Mouse (Mus musculus) G1E (cell line): ENCODE data around the gene Parp11. TPM values are rescaled to one million over a fixed set of nuclear protein-coding genes. Genes with fewer than 3 reads are reported as not detected.

Experiments used
- ATAC-seq: 2 replicates; pipeline ENCODE4 v1.8.0; 2016; ENCODE audit warnings: mild to moderate bottlenecking; ENCODE audit not compliant: insufficient number of reproducible peaks, poor library complexity, low FRiP score, severe bottlenecking; ENCODE audit errors: extremely low read depth
- DNase-seq: peaks from one replicate; pipeline ENCODE4 v3.0.0; 2012; ENCODE audit warnings: low spot score
- H3K27me3 ChIP-seq: 2 replicates; pipeline ENCODE4 v1.6.1; 2012; ENCODE audit warnings: mild to moderate bottlenecking, low read length, inconsistent platforms; ENCODE audit not compliant: insufficient read depth
- H3K36me3 ChIP-seq: replicated peaks from 2 replicates; pipeline ENCODE3; 2012; ENCODE audit warnings: mild to moderate bottlenecking, inconsistent platforms
- H3K4me1 ChIP-seq: 2 replicates; pipeline ENCODE4 v1.6.1; 2012; ENCODE audit warnings: low read depth, low read length, inconsistent platforms, mixed read lengths; ENCODE audit not compliant: insufficient read depth
- H3K4me3 ChIP-seq: 2 replicates; pipeline ENCODE4 v1.5.1; 2012; ENCODE audit warnings: low read depth, mild to moderate bottlenecking, inconsistent platforms, low read length, moderate library complexity, mixed read lengths
- H3K9me3 ChIP-seq: replicated peaks from 2 replicates; pipeline ENCODE4 v1.6.1; 2012; ENCODE audit warnings: inconsistent platforms
- CTCF ChIP-seq: IDR thresholded peaks from 2 replicates; pipeline ENCODE4 v1.5.1; 2012; ENCODE audit warnings: low read depth, low read length, inconsistent platforms, mixed read lengths
- GATA1 ChIP-seq: IDR thresholded peaks from 2 replicates; pipeline ENCODE4 v1.6.1; 2012; ENCODE audit warnings: borderline replicate concordance, low read length, inconsistent platforms, mixed read lengths
- GATA2 ChIP-seq: IDR thresholded peaks from 2 replicates; pipeline ENCODE4 v1.6.1; 2012; ENCODE audit warnings: low read depth, low read length, inconsistent platforms, borderline replicate concordance
- POLR2AphosphoS5 ChIP-seq: IDR thresholded peaks from 2 replicates; pipeline ENCODE4 v1.6.1; 2012; ENCODE audit warnings: low read depth, low read length, inconsistent platforms; ENCODE audit not compliant: insufficient replicate concordance
- TAL1 ChIP-seq: conservative IDR thresholded peaks from 2 replicates; pipeline ENCODE4 v1.6.1; 2012; ENCODE audit warnings: low read depth, low read length, inconsistent platforms, mixed read lengths
- polyA plus RNA-seq: library from polyadenylated mRNA; stranded (reverse); fragments of >175 nt; gene quantifications from 2 replicates; pipeline ENCODE4 v1.2.3, GENCODE M21; 2012
- total RNA-seq, 2 experiments: library from RNA; stranded (forward) in 1 of 2; stranded (reverse) in 1 of 2; fragments of 200-1000 nt in 1 of 2; fragments of >200 nt in 1 of 2; fragmentation: Nextera tagmentation in 1 of 2; gene quantifications; 2 replicates each; pipeline ENCODE4 v1.2.3; 2014 to 2017

Gene Parp11
- total and polyA plus RNA-seq, 3 experiments: 5.0 to 22.3 (median 19.5) TPM

- Histone ChIP-seq H3K9me3 (no peaks in the 10 kb centered on the region), H3K36me3 (no peaks in the 10 kb centered on the region), H3K4me3 (no peak overlapping the region), H3K27me3 (no peaks in the 10 kb centered on the region; the same call in 1 of the 2 replicates), H3K4me1 (no peaks in the 10 kb centered on the region)
- no peak for ATAC-seq
- no peak for DNase-seq
- TF ChIP-seq TAL1 (no peak), GATA1 (no peak), GATA2 (no peak), POLR2AphosphoS5 (no peak), CTCF (no peak)
These were observed 29.0 kb upstream of the Parp11 start for GRCm38 (mm10) chr6:127417525-127418184.

- no peaks in the 10 kb centered on the region for H3K36me3 ChIP-seq
- no peak overlapping the region for H3K4me3 ChIP-seq
- H3K4me1 ChIP-seq: no peaks in the 10 kb centered on the region
- ATAC-seq (no peak), DNase-seq (no peak)
- TF ChIP-seq GATA2 (no peak), GATA1 (no peak), POLR2AphosphoS5 (no peak), CTCF (no peak), TAL1 (no peak)
- no peaks in the 10 kb centered on the region for H3K9me3 ChIP-seq
- no peaks in the 10 kb centered on the region; the same call in 1 of the 2 replicates for H3K27me3 ChIP-seq
These were observed 28.3 kb upstream of the Parp11 start for GRCm38 (mm10) chr6:127418322-127418721.

- TF ChIP-seq GATA2 (no peak), TAL1 (no peak), POLR2AphosphoS5 (no peak), GATA1 (no peak), CTCF (no peak)
- no peak for ATAC-seq
- H3K4me3 ChIP-seq: no peak overlapping the region
- no peaks in the 10 kb centered on the region for H3K36me3 ChIP-seq
- no peaks in the 10 kb centered on the region for H3K4me1 ChIP-seq
- H3K27me3 ChIP-seq: 0 out of 2 replicates have a peak, but pooled peaks cover 2% of the 10 kb centered on the region
- no peaks in the 10 kb centered on the region for H3K9me3 ChIP-seq
- no peak for DNase-seq
These were observed 26.5 kb upstream of the Parp11 start for GRCm38 (mm10) chr6:127420115-127420514.

GRCm38 (mm10) chr6:127425095-127425494 lies 21.5 kb upstream of the Parp11 start:
- TF ChIP-seq POLR2AphosphoS5 (no peak), TAL1 (no peak), GATA2 (no peak), CTCF (no peak), GATA1 (no peak)

GRCm38 (mm10) chr6:127430716-127431115 lies 15.9 kb upstream of the Parp11 start:
- Histone ChIP-seq H3K27me3 (peaks cover 4% of the 10 kb centered on the region; the same call in 1 of the 2 replicates), H3K9me3 (no peaks in the 10 kb centered on the region), H3K36me3 (no peaks in the 10 kb centered on the region), H3K4me1 (no peaks in the 10 kb centered on the region), H3K4me3 (no peak overlapping the region)
- ATAC-seq (no peak), DNase-seq (no peak)
- TF ChIP-seq GATA2: no peak
- no peak for TF ChIP-seq CTCF
- no peak for TF ChIP-seq POLR2AphosphoS5
- no peak for TF ChIP-seq GATA1
- TF ChIP-seq TAL1: no peak

More at GRCm38 (mm10) chr6:127425095-127425494, 21.5 kb upstream of the Parp11 start:
- Histone ChIP-seq H3K4me1 (no peaks in the 10 kb centered on the region), H3K9me3 (no peaks in the 10 kb centered on the region), H3K36me3 (no peaks in the 10 kb centered on the region), H3K4me3 (no peak overlapping the region), H3K27me3 (peaks cover 5% of the 10 kb centered on the region; the same call in 1 of the 2 replicates)
- DNase-seq: no peak
- no peak for ATAC-seq

- Histone ChIP-seq H3K4me1 (no peaks in the 10 kb centered on the region), H3K36me3 (no peaks in the 10 kb centered on the region), H3K27me3 (peaks cover 4% of the 10 kb centered on the region; the same call in 1 of the 2 replicates), H3K9me3 (no peaks in the 10 kb centered on the region), H3K4me3 (no peak overlapping the region)
- TF ChIP-seq GATA1: no peak
- TF ChIP-seq CTCF: no peak
- TF ChIP-seq TAL1: no peak
- TF ChIP-seq POLR2AphosphoS5: no peak
- no peak for TF ChIP-seq GATA2
- ATAC-seq: no peak
- no peak for DNase-seq
These were observed 15.4 kb upstream of the Parp11 start for GRCm38 (mm10) chr6:127431196-127431766.
